Mouse (Mus musculus) cerebellum, adult 2 months (tissue): ENCODE results near the gene Tmigd1.

Experiments
- CTCF ChIP-seq: fragments of 200-500 bp; IDR thresholded peaks from 2 replicates; pipeline ENCODE4 v1.5.1; 2011; ENCODE audit warnings: low read depth, mild to moderate bottlenecking, control low read depth, low read length, moderate library complexity, borderline replicate concordance; ENCODE audit not compliant: insufficient read depth
- POLR2A ChIP-seq: fragments of 200-500 bp; IDR thresholded peaks from 2 replicates; pipeline ENCODE4 v1.6.1; 2011; ENCODE audit warnings: low read length, control low read depth, borderline replicate concordance; ENCODE audit not compliant: insufficient read depth

GRCm38 (mm10) chr11:76874766-76875165, 27.2 kb upstream of the Tmigd1 start:
- TF ChIP-seq CTCF (no peak), POLR2A (no peak)
